Mouse (Mus musculus) kidney, embryonic 14.5 days (tissue): ENCODE measurements around the gene Rab3d. TPM values are rescaled to one million over a fixed set of nuclear protein-coding genes. Genes with fewer than 3 reads are reported as not detected.

Experiments
- ATAC-seq: fragments of 200-750 bp; cut with Nextera tagmentation; 2 replicates; pipeline ENCODE4 v1.8.0; 2017; ENCODE audit warnings: moderate number of reproducible peaks, mild to moderate bottlenecking, moderate TSS enrichment, moderate library complexity; ENCODE audit not compliant: low FRiP score, low TSS enrichment
- H3K27ac ChIP-seq: fragments of 300-500 bp; sonication (generic); 2 replicates; pipeline ENCODE4 v1.5.1; 2014; ENCODE audit warnings: low read depth, mild to moderate bottlenecking, low read length, moderate library complexity, mixed read lengths
- H3K27me3 ChIP-seq: fragments of 300-500 bp; sonication (generic); 2 replicates; pipeline ENCODE4 v1.6.1; 2014; ENCODE audit warnings: mild to moderate bottlenecking, low read length; ENCODE audit not compliant: control insufficient read depth, insufficient read depth
- H3K36me3 ChIP-seq: fragments of 300-500 bp; sonication (generic); 2 replicates; pipeline ENCODE4 v1.6.1; 2014; ENCODE audit warnings: low read length, mixed read lengths; ENCODE audit not compliant: control insufficient read depth, insufficient read depth
- H3K4me1 ChIP-seq: fragments of 300-500 bp; sonication (generic); 2 replicates; pipeline ENCODE4 v1.6.1; 2014; ENCODE audit warnings: low read length, mixed read lengths; ENCODE audit not compliant: control insufficient read depth, insufficient read depth
- H3K4me2 ChIP-seq: fragments of 300-500 bp; sonication (generic); replicated peaks from 2 replicates; pipeline ENCODE4 v1.6.1; 2014; ENCODE audit warnings: low read depth, mild to moderate bottlenecking, low read length
- H3K4me3 ChIP-seq: fragments of 300-500 bp; sonication (generic); 2 replicates; pipeline ENCODE4 v1.5.1; 2014; ENCODE audit warnings: mild to moderate bottlenecking, low read length
- H3K9ac ChIP-seq: fragments of 300-500 bp; sonication (generic); 2 replicates; pipeline ENCODE4 v1.6.1; 2014; ENCODE audit warnings: low read depth, mild to moderate bottlenecking, low read length, moderate library complexity
- H3K9me3 ChIP-seq: fragments of 300-500 bp; sonication (generic); 2 replicates; pipeline ENCODE4 v1.6.1; 2016; ENCODE audit warnings: low read length; ENCODE audit not compliant: control insufficient read depth
- WGBS: fragments of 180-500 bp; shearing (Covaris S2); extraction: QIAGEN DNeasy Blood & Tissue Kit; methylation state at CpG from one replicate; pipeline ENCODE4 v1.1.7; 2014; 5-methylcytosine and 5-hydroxymethylcytosine counted together
- polyA plus RNA-seq: library from polyadenylated mRNA; unstranded; fragments of >200 nt; fragmentation: Nextera tagmentation; extraction: Ambion mirVana; gene quantifications from 2 replicates; pipeline ENCODE4 v1.2.1, GENCODE M21; 2014

The Rab3d gene
- polyA plus RNA-seq, 1 experiment from 2014 or later: 8.3 TPM

DNA sequence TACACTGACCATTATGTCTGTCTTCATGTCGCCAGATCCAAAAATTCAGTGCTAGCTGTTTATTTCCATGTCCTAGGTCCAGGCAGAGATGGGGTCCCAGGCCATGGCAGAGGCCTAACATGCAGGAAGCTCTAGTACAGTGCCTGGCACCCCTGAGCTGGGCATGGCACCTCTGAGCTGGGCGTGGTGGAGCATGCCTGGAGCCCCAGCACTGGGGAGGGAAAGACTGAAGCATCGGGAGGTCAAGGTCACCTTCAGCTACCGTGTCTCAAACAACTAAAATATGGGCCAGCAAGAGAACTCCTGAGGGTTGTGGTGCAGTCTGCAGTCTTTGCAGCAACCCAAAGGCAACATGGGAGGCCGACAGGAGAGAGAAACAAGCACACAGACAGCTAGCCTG lies 40.4 kb upstream of the Rab3d start:
- no peak overlapping the region for H3K27ac ChIP-seq
- H3K36me3 ChIP-seq: no peaks in the 10 kb centered on the region; the same call in 1 of the 2 replicates
- H3K27me3 ChIP-seq: peaks cover 12% of the 10 kb centered on the region
- H3K9me3 ChIP-seq: no peaks in the 10 kb centered on the region
- no peak overlapping the region for H3K4me3 ChIP-seq
- ATAC-seq: no peak
- 88% methylated on average over 5 of the region's 5 CpGs for WGBS
- peaks cover 30% of the 10 kb centered on the region for H3K4me1 ChIP-seq
- H3K9ac ChIP-seq: no peak overlapping the region
- H3K4me2 ChIP-seq: no peak overlapping the region

DNA sequence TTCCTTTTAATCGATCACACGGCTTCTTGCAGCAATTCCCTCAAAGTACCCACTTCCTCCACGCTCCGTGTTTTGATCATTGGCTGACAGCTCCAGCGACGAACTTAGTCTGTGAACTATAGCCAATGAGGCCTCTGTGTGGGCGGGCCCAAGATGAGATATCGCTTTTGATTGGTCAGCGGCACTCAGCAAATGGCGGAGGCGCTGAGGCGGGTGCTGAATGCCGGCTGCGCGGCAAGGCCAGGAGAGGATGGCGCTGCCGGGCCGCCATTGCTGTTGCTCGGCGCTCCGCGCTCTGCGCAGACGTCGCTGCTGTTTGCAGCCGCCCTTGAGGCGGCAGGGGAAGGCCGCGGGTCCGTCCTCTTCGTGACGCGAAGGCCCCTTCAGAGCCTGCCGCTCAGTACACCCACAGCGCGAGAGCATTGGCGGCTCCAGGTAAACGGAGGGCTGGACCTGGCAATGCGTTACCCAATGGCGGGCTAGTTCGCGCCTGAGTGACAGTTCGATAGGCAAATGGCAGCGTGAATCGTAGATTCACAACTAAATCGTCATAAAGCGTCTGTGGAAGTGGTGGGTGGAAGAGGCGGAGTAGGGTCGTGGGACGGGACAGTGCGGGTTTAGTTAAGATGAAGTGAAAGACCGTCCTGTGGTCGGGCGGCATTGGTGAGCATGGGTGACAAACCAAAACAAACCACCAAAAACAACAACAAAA lies 37.7 kb upstream of the Rab3d start, which contains the start of gene Swsap1:
Swsap1 (plus strand) TSS at position 186 of the 712 bp plus-strand sequence.
- Histone ChIP-seq H3K36me3 (no peaks in the 10 kb centered on the region; the same call in 1 of the 2 replicates), H3K4me1 (peaks cover 8% of the 10 kb centered on the region), H3K27ac (peak within 1 kb of the TSS; percentile 85), H3K9me3 (no peaks in the 10 kb centered on the region; the same call in 1 of the 2 replicates), H3K4me2 (peak within 1 kb of the TSS; percentile 62), H3K27me3 (peaks cover 1% of the 10 kb centered on the region; the same call in 1 of the 2 replicates), H3K9ac (peak within 1 kb of the TSS; percentile 71), H3K4me3 (peak within 1 kb of the TSS; percentile 67)
- WGBS: under 1% methylated on average over 51 of the region's 54 CpGs
- ATAC-seq: peak; percentile 97

DNA sequence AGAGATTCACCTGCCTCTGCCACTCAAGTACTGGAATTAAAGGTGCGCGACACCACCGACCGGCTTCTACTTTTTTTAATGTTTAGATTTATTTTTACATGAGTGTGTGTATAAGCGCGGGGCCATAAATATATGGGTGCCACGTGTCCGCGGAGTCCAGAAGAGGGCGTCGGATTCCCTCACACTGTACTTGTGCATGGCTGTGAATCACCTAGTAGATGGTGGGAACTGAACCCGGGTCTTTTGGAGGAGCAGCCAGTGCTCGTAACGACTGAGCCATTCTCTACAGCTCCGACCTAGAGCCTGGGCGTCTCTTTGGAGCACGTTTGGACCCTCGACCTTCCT lies 37.2 kb upstream of the Rab3d start:
- no peak overlapping the region for H3K27ac ChIP-seq
- no peaks in the 10 kb centered on the region for H3K27me3 ChIP-seq
- H3K9ac ChIP-seq: peak overlapping the region; percentile 71; the same call in 1 of the 2 replicates
- H3K4me2 ChIP-seq: peak overlapping the region; percentile 62
- peaks cover 4% of the 10 kb centered on the region; the same call in 1 of the 2 replicates for H3K4me1 ChIP-seq
- H3K4me3 ChIP-seq: peak overlapping the region; percentile 67
- ATAC-seq: peak; percentile 55
- no peaks in the 10 kb centered on the region; the same call in 1 of the 2 replicates for H3K9me3 ChIP-seq
- WGBS: 2% methylated on average over 18 of the region's 18 CpGs
- H3K36me3 ChIP-seq: no peaks in the 10 kb centered on the region; the same call in 1 of the 2 replicates

DNA sequence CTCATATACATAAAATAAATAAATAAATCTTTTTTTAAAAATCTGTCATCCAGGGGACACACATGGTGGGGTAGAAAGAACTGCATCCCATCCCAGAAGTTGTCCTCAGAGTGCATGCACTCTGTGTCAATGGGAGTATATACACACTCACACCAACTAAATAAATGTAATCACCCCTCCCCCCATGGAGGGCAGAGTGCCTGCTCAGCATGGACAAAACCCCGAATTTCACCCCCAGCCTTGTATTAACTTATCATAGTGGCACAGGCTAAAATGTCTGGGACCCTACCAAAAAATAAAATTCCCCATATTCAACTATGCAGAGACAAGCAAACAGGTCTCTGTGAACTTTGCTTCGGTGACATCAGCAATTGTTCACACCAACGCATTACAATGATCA lies 36.6 kb upstream of the Rab3d start:
- Histone ChIP-seq H3K9me3 (no peaks in the 10 kb centered on the region; the same call in 1 of the 2 replicates), H3K4me3 (peak overlapping the region; percentile 67; the same call in 1 of the 2 replicates), H3K9ac (no peak overlapping the region), H3K27ac (no peak overlapping the region), H3K36me3 (no peaks in the 10 kb centered on the region; the same call in 1 of the 2 replicates), H3K4me1 (peaks cover 4% of the 10 kb centered on the region; the same call in 1 of the 2 replicates), H3K4me2 (no peak overlapping the region; the same call in 1 of the 2 replicates), H3K27me3 (no peaks in the 10 kb centered on the region)
- 84% methylated on average over 3 of the region's 3 CpGs for WGBS
- ATAC-seq: no peak

- Histone ChIP-seq H3K27ac (no peak overlapping the region), H3K27me3 (no peaks in the 10 kb centered on the region), H3K9me3 (no peaks in the 10 kb centered on the region; the same call in 1 of the 2 replicates), H3K4me2 (no peak overlapping the region), H3K4me3 (no peak overlapping the region), H3K36me3 (no peaks in the 10 kb centered on the region; the same call in 1 of the 2 replicates), H3K9ac (no peak overlapping the region), H3K4me1 (peaks cover 4% of the 10 kb centered on the region; the same call in 1 of the 2 replicates)
- ATAC-seq: no peak
- 14% methylated on average over 3 of the region's 3 CpGs for WGBS
These were observed 35.6 kb upstream of the Rab3d start for GRCm38 (mm10) chr9:21953600-21953999.

GRCm38 (mm10) chr9:21951977-21952376 lies 34.0 kb upstream of the Rab3d start:
- no peak overlapping the region for H3K9ac ChIP-seq
- no peaks in the 10 kb centered on the region; the same call in 1 of the 2 replicates for H3K9me3 ChIP-seq
- no peak overlapping the region for H3K4me3 ChIP-seq
- WGBS: 79% methylated on average over 3 of the region's 3 CpGs
- H3K36me3 ChIP-seq: no peaks in the 10 kb centered on the region
- no peak for ATAC-seq
- H3K4me2 ChIP-seq: no peak overlapping the region
- no peak overlapping the region for H3K27ac ChIP-seq
- H3K27me3 ChIP-seq: peaks cover 5% of the 10 kb centered on the region; the same call in 1 of the 2 replicates
- H3K4me1 ChIP-seq: peaks cover 4% of the 10 kb centered on the region; the same call in 1 of the 2 replicates

DNA sequence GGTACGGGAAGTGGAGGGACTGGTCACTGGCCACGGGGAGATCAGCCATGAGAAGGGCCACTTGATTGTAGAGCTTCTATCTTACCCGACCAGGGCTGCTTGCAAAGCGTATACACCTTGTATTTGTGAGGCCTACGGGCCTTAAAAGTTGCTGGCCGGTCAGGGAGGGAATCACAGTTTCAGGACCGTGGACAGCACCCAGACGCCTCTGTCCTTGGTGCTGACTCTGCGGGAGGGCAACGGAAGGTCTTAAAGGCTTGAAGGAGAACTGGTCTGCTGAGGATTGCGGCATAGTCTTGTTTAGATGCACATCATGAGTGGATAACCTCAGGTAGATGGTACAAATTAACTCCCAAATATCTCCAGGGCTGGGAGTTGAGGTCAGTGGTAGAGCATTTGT lies 32.3 kb upstream of the Rab3d start:
- H3K27me3 ChIP-seq: peaks cover 5% of the 10 kb centered on the region; the same call in 1 of the 2 replicates
- 17% methylated on average over 11 of the region's 11 CpGs for WGBS
- no peaks in the 10 kb centered on the region; the same call in 1 of the 2 replicates for H3K9me3 ChIP-seq
- H3K36me3 ChIP-seq: no peaks in the 10 kb centered on the region
- H3K4me3 ChIP-seq: no peak overlapping the region
- H3K4me2 ChIP-seq: no peak overlapping the region
- no peaks in the 10 kb centered on the region; the same call in 1 of the 2 replicates for H3K4me1 ChIP-seq
- no peak for ATAC-seq
- no peak overlapping the region for H3K27ac ChIP-seq
- H3K9ac ChIP-seq: no peak overlapping the region

DNA sequence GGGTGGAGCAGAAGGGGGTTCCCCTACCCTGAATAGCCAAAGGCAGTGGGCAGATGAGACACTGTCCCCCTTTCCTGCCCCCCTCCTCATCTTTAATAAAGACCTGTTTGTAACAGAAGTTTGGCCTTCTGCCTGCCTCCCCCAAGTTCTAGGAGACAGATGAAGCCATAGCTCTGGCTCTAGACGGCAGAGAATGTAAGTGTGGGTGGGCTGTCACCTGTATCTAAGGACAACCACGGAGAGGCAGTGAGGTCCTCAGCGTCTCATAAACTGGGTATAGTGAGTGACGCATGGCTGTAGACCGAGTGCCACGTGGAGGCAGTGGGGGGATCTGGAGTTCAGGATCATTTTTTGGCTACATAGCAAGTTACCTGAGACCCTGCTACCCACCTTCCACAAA lies 30.8 kb upstream of the Rab3d start:
- Histone ChIP-seq H3K4me1 (no peaks in the 10 kb centered on the region; the same call in 1 of the 2 replicates), H3K27me3 (peaks cover 5% of the 10 kb centered on the region; the same call in 1 of the 2 replicates), H3K36me3 (no peaks in the 10 kb centered on the region), H3K9me3 (no peaks in the 10 kb centered on the region; the same call in 1 of the 2 replicates), H3K4me3 (no peak overlapping the region), H3K27ac (no peak overlapping the region), H3K4me2 (no peak overlapping the region), H3K9ac (no peak overlapping the region)
- no peak for ATAC-seq
- WGBS: 67% methylated on average over 6 of the region's 6 CpGs

DNA sequence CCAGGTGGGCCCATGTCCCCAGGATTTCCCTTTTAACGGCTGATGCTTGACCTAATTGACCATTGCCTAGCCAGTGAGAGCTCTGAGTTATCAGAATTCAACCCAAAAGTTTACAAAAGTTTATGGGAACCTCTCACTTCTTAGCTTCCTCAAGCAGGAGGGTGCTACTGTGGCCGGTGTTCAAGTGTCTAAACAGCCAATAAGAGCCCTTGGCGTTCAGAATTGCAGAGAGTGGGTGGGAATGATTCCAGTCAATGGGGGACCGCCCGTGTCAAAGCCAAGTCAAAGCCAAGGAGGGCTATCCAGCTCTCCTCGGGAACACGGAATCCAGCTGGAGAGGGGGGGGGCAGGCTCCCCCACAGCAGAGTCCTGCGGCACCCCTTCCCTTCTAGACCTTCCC lies 30.2 kb upstream of the Rab3d start:
- no peak overlapping the region for H3K27ac ChIP-seq
- no peak for ATAC-seq
- H3K4me3 ChIP-seq: no peak overlapping the region
- H3K9me3 ChIP-seq: no peaks in the 10 kb centered on the region; the same call in 1 of the 2 replicates
- H3K27me3 ChIP-seq: peaks cover 5% of the 10 kb centered on the region; the same call in 1 of the 2 replicates
- H3K36me3 ChIP-seq: no peaks in the 10 kb centered on the region
- no peak overlapping the region for H3K4me2 ChIP-seq
- no peak overlapping the region for H3K9ac ChIP-seq
- WGBS: 56% methylated on average over 8 of the region's 8 CpGs
- H3K4me1 ChIP-seq: no peaks in the 10 kb centered on the region; the same call in 1 of the 2 replicates
